Mouse (Mus musculus): ENCODE measurements at regions not wholly inside any gene's neighbourhood (a gene's known extent, or its start where the extent isn't known, plus 50 kb on each side); places are given as distances from the start of the nearest gene placed in this dataset.

DNA sequence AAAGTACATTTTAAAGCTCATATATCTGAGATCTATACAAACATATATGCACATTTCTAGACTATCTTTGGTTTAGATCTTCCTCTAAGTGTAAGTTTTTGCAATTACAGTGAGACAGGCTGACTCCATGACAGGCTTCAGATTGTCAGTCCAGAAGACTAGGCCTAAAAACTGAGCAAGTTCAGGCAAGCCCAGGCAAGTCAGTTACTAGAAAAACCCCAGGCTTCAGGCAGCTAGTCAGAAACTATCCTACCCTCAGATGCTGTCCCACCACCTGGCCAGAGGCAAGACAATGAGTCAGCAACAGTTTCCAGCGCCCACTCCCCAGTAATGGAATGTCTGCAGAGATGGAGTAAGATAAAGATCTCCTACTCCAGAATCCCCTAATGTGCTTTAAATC lies 53.4 kb upstream of the Qrfpr start:
- no peak for DNase-seq (ENCODE audit: low read depth, low spot score)
